Mouse (Mus musculus) E14TG2a.4 (cell line): ENCODE data around the gene Caap1.

Experiments
- CTCF ChIP-seq: conservative IDR thresholded peaks from 2 replicates; pipeline ENCODE4 v1.5.1; 2014; ENCODE audit warnings: low read length
- POU5F1 ChIP-seq: IDR thresholded peaks from 2 replicates; pipeline ENCODE4 v1.6.1; 2014; ENCODE audit warnings: low read length, borderline replicate concordance

DNA sequence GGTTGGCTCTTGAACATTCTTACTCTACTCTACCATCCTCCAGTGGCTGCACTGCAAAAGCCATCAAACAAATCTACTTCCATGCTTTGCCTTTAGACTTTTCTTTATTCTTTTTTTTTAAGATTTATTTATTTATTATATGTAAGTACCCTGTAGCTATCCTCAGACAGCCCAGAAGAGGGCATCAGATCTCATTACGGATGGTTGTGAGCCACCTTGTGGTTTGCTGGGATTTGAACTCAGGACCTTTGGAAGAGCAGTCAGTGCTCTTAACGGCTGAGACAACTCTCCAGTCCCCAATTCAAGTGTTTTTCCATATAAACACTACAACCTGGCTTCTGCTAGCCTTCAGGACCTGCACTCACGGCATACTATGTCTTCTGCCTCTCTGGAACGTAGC, 44.8 kb upstream of the Caap1 start:
- TF ChIP-seq CTCF (no peak), POU5F1 (no peak)
